Mouse (Mus musculus) ES-Bruce4 (cell line): Measurements from ENCODE around the gene Cnot4.

ENCODE experiments used
- CTCF ChIP-seq: IDR thresholded peaks from one replicate; pipeline ENCODE4 v1.8.1; 2011; ENCODE audit warnings: low read depth, low read length
- EP300 ChIP-seq: IDR thresholded peaks from 2 replicates; pipeline ENCODE4 v1.6.1; 2011; ENCODE audit warnings: low read depth, low read length; ENCODE audit not compliant: insufficient read depth
- POLR2A ChIP-seq: IDR thresholded peaks from one replicate; pipeline ENCODE4 v1.8.1; 2011; ENCODE audit warnings: low read length; ENCODE audit not compliant: insufficient read depth

- TF ChIP-seq CTCF = no peak
- TF ChIP-seq EP300 = no peak
- TF ChIP-seq POLR2A = no peak
These were observed 718 bp downstream of the Cnot4 start for GRCm38 (mm10) chr6:35132806-35133205.
